Mouse (Mus musculus) forelimb bud, embryonic 11.5 days (tissue): ENCODE data around the gene Vcl.

Experiments
- DNase-seq: peaks from one replicate; pipeline ENCODE4 v3.0.0-alpha.2; 2012; ENCODE audit warnings: low read depth, low spot score

Gene Vcl

DNA sequence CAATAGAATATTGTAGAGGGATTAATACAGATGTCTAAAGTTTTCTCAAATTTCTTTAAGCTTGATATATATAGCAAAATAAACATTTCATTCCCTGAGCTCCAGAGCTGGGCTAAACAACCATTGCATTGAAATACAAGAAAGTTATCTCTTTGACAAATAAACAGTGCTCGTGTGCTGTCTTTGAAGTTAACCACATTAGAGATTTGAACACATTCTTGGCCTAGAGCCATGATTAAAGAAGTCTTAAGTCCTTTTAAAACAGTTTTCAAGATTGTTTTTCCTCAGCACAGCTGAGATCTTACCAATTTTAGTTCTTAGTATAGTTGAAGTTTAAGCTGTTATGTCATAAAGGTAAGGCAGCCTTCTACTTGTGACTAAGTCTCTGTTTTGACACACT is 135.1 kb downstream of the Vcl start:
- no peak for DNase-seq

DNA sequence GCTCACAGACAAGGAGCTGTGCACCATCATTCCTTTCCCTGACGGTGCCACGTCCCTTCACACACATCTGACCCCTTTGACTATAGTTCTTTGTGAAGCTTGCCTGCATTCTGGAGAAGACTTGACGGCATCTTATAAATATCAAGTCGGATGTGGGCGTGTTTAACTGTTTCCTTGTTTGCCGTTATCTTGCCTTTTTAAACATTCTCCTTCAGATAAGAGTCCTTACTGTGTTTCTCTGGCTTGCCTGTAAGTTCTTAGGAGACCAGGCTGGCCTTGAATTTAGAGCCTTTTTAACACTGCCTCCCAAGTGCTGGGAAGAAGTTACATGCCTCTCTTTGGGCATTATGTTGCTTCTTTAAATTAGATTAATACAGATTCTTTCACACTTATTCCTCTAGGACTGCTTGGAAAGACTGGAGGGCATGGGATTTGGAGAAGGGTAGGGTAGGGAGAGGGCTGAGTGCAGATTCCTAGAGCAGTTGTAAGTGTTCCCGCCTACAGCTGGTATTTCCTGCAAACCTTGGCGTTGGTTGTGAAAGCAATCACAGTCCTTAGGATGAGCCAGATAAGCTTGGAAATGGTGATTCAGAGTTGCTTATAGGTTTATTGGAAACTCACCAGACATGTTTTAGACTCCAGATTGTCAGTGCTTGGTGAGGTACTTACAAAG is 136.4 kb downstream of the Vcl start:
- DNase-seq: no peak

DNA sequence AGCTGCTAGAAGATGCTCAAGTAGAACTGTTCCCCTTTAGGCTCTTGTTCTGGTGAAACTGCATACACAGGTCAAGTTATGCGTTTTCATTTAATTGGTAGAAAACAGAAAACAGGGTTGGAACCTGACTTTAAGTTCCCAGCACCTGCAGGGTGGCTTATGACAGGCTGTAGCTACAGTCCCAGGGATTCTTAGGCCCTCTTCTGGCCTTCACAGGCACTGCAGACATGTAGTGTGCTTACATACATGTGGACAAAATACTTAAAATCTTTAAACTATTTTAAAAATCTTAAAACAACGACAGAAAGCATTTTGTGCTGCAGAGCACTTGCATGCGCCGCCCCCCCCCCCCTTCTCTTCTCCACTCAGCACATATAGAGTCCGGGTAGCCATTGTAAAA is 140.4 kb downstream of the Vcl start:
- no peak for DNase-seq

DNA sequence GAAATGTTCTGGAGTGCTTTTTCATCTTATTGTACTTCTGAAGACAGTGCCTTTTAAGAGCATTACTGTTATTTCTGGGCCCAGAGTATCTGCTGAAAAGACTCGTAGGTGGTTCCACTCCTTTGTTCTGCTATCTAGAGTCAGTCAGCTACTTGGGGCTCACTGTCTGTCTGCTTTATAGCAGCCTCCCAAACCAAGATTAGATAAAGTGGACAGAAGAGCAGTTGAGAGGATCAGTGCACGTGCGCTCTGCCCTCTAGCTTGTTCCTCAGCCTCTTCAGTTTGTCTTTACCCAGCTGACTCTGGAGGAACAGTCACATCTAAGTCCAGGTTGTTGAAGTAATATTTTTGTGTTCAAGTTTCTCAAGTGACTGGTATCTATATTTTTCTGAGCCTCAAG is 144.8 kb downstream of the Vcl start:
- no peak for DNase-seq

DNA sequence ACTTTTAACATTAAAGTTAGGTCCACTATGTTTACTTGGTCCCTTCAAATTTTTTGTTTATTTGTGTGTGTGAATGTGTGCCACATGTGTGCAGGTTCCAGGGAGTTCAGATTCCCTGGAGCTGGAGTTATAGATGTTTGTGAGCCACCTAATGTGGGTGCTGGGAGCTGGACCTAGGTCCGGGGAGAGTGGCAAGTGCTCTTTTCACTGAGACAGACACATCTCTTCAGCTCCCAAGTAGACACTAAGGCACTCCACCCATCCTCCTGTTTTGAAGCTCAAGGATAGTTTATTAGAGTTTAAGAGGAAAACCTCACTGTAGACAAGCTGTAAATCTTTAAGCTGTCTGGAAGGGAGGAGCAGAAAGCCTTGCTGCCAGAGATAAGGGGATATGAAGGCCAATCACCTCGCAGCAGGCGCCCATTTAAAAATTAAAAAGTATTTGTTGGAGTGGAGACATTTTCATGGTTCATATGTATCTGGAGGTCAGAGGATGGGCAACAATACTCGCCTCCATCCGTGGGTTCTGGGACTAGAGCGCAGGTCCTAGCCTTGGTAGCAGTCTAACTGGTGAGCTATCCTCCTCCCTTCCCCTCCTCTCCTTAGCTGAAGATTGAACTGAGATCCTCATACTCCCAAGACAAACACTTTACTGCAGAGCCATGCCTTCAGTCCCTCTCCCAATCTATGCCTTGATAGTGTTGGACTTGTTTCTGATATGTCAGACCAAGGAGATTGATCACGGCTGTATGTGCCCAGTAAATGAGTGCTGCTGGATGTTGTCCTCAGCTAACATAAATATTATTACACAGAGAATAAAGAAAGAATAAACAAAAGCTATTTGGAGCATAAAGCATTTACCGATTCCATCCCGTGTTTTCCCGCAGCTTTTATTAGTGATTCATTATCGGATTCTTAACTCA is 145.5 kb downstream of the Vcl start:
- no peak for DNase-seq

DNA sequence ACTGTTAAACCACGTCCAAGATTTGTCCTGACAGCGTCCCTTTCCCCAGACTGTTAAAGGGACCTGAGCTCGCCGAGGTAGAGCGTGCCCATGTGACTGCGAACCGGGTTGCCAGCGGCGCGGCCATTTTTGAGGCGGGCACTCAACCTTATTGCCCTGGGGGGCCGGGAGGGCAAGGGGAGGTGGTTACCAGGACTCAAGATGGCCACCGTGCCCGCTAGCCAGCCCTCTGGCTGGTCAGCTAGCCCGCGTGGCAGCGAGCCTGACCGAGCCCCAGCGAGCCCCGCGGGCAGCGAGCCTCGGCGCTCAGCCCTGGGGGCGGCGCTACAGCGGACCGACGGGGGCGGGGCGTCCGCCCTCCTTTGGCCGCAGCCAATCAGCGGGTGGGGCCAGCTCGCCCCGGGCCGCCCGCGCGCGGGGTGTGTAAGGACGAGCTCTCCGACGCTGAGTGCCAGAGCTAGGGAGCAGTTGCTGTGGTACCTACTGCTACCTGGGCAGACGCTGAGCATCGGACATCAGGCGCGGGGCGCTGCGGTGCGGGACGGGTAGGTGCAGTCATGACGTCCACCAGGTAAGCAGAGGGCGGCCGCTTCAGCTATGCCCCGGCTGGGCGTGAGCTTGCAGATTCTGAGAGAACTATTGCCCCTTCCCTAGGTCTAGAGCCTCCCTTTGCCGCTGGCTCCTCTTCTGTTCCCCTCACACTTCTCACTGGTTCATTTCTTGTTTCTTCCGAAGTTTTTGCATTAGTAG is 146.7 kb downstream of the Vcl start:
- peak; percentile 89 for DNase-seq

DNA sequence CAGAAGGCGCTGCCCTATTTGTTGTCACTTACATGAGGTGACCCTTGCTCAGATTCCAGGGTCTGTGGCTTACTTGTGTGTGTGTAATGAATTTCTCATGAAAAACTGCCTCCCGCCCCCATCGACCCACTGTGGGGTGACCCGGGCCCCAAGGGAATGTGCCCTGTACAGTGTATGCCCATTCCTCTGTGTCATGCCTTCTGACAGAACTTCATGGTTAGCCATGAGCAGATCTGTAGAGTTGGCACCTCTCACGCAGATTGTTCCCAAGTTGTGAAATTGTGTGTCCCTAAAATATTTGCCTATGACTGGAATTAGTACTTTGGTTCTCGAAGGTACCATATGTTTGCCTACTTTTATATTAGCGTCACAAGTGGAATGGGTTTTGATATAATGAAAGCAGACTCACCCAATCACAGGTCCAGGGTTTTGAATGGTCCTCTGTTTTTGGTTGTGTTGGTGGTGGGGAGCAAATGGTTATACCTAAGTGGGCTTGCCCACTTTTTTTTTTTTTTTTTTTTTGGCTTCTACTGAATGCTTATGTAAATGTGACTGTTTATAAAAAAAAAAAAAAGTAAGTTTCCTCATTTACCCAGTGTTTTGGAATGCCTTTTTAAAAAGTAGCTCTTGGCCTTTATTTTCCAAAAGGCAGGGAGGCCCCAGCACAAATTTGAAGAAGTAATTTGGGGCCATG is 147.4 kb downstream of the Vcl start:
- DNase-seq: no peak

DNA sequence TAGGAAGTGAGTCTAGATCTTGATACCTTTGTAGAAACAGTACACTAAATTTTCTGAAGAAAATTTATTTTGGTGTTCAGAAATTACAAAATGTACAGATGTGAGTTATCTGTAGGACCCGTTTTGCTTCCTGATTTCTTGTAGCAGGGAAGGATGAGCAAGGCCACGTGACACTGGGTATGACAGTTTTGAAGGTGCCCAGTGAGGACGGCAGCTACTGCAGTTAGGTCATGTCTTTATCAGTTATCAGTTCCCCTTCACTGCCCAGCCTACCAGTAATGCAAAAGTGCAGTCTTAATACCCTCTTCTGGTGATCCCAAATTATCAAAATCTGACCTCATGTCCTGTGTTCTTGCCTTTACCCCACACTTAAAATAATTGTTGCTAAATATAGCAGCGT is 148.7 kb downstream of the Vcl start:
- no peak for DNase-seq

DNA sequence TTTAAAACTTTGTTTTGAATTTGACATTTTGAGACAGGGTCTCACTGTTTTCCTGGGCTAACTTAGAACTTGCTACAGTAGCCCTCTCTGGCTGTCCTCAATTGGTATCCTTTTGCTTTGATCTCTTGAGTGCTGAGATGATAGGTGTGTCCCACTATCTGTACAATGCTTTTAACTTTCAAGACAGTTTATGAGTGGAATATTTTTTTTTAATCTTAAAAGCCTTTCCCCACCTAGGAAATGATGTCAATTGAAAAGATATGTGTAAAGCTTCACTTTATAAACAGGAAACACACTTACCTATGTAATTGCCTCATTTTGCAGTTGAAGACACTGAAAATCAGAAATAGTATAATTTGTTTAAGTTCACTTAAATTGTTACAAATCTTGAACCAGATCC is 149.3 kb downstream of the Vcl start:
- DNase-seq: no peak

DNA sequence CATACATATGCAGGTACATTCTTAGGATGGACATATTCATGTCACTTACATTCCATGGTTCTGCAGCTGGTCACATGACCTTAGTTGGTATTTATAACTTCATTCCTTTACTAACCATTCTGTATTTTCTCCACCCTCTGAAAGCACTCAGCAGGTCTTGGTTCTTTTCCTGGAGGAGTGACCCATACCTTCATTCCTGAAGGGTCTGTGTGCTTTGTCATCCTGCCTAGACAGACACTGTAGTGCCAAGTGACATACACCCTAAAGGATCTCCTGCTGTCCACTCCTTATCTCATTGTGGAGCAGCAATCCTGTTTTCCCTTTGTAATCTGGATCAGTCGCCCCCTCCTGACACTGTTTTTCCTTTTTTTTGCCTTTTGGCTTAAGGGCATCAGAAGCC is 153.6 kb downstream of the Vcl start:
- no peak for DNase-seq
